Mouse (Mus musculus) lung, adult 2 months (tissue): ENCODE results near the gene Hspa5.

Experiments
- CTCF ChIP-seq: fragments of 200-500 bp; IDR thresholded peaks from 2 replicates; pipeline ENCODE4 v1.5.1; 2011; ENCODE audit warnings: mild to moderate bottlenecking, low read length, control low read depth; ENCODE audit not compliant: insufficient read depth
- POLR2A ChIP-seq: fragments of 200-500 bp; IDR thresholded peaks from 2 replicates; pipeline ENCODE4 v1.6.1; 2011; ENCODE audit warnings: low read depth, mild to moderate bottlenecking, control low read depth, low read length, borderline replicate concordance; ENCODE audit errors: extremely low read depth

DNA sequence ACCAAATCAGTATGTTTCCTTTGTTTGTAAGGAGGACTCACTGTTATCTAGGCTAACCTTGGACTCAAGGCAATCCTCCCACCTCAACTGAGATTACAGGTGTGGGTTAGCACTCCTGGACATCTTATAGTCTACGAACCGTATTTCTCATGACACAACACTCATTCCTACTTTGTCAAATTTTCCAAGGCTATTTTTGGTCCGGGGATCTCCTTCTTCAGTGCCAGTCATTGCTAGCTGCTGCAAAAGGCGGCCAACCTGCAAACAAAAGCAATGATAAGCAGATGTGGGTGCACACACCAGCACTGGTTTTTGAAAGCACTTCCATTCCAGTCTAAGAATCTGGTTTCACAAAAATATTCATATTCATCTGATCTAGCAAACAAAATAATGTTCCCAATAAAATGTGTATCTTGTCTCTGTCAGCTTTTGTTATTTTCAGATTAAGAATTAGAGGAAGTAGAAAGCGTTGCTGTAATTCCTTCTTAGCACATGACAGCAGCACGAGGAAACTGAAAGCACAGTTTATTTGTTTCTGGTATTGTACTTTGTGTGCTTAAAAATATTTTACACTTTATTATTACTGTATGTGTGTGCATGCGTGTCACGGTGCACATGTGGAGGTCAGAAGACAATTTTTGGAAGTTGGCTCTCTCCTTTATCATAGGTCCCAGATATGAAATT is 44.6 kb upstream of the Hspa5 start:
- TF ChIP-seq CTCF (no peak), POLR2A (no peak)
